Mouse (Mus musculus): ENCODE data around the gene Lypd5. TPM values are rescaled to one million over a fixed set of nuclear protein-coding genes. Genes with fewer than 3 reads are reported as not detected.

Lypd5 gene
- total and polyA plus RNA-seq, 2 experiments = not detected

GRCm38 (mm10) chr7:24363228-24363627, 14.2 kb downstream of the Lypd5 start:
- no peak overlapping the region for H3K4me3 ChIP-seq (ENCODE audit: insufficient read depth, low read depth, low read length)
- WGBS = 29% methylated on average over 7 of the region's 7 CpGs

DNA sequence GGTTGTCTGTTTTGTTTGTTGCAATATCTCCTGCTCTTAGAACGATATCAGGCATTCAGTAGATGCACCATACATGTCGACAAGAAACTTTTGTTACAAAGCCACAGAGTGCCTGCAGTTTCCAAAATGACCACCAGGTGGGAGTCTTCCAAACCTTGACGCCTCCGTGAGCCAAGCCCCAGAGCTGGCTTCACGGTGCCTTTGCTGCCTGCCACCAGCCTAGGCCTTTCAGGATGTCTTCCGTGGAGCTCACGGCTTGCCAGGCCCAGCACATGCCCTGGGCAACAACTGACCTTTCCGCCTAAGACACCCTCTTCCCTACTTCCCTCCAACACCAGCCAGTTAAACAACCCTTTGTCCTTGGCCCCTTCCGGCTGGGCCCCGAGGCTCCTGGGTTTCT, 15.8 kb downstream of the Lypd5 start:
- no peaks in the 10 kb centered on the region for H3K79me2 ChIP-seq (ENCODE audit: control insufficient read depth, insufficient read depth, low read length)
- H3K36me3 ChIP-seq (ENCODE audit: control insufficient read depth, insufficient read depth, low read length) = no peaks in the 10 kb centered on the region
- TF ChIP-seq POLR2A (IDR thresholded peaks at IDR 0.05; ENCODE audit: extremely low read depth, insufficient read depth, low read length) = no peak
- peak; percentile 81 for TF ChIP-seq CTCF (IDR thresholded peaks at IDR 0.05; ENCODE audit: low read depth, low read length)
- H3K4me3 ChIP-seq (ENCODE audit: insufficient read depth, low read depth, low read length) = no peak overlapping the region
- no peaks in the 10 kb centered on the region for H3K4me1 ChIP-seq (ENCODE audit: control insufficient read depth, insufficient read depth, low read length)
- WGBS = 20% methylated on average over 10 of the region's 10 CpGs
- peaks cover 2% of the 10 kb centered on the region; the same call in 1 of the 2 replicates for H3K27me3 ChIP-seq (ENCODE audit: control insufficient read depth, insufficient read depth, low read length)
- peak; percentile 47 for DNase-seq (ENCODE audit: extremely low read depth, low read depth, low spot score)
- no peak overlapping the region for H3K9ac ChIP-seq (ENCODE audit: low read depth, low read length)
- no peak overlapping the region for H3K27ac ChIP-seq (replicated peaks; ENCODE audit: insufficient read depth, low read depth, low read length)

More at GRCm38 (mm10) chr7:24363228-24363627, 14.2 kb downstream of the Lypd5 start:
- no peak overlapping the region for H3K9ac ChIP-seq (ENCODE audit: low read depth, low read length)
- no peaks in the 10 kb centered on the region for H3K36me3 ChIP-seq (ENCODE audit: control insufficient read depth, insufficient read depth, low read length)
- no peak overlapping the region for H3K27ac ChIP-seq (replicated peaks; ENCODE audit: insufficient read depth, low read depth, low read length)
- H3K79me2 ChIP-seq (ENCODE audit: control insufficient read depth, insufficient read depth, low read length) = no peaks in the 10 kb centered on the region
- H3K4me1 ChIP-seq (ENCODE audit: control insufficient read depth, insufficient read depth, low read length) = no peaks in the 10 kb centered on the region
- peaks cover 2% of the 10 kb centered on the region; the same call in 1 of the 2 replicates for H3K27me3 ChIP-seq (ENCODE audit: control insufficient read depth, insufficient read depth, low read length)
- no peak for DNase-seq (ENCODE audit: extremely low read depth, low read depth, low spot score)
- TF ChIP-seq CTCF (IDR thresholded peaks at IDR 0.05; ENCODE audit: low read depth, low read length) (peak; percentile 35), POLR2A (IDR thresholded peaks at IDR 0.05; ENCODE audit: extremely low read depth, insufficient read depth, low read length) (no peak)

DNA sequence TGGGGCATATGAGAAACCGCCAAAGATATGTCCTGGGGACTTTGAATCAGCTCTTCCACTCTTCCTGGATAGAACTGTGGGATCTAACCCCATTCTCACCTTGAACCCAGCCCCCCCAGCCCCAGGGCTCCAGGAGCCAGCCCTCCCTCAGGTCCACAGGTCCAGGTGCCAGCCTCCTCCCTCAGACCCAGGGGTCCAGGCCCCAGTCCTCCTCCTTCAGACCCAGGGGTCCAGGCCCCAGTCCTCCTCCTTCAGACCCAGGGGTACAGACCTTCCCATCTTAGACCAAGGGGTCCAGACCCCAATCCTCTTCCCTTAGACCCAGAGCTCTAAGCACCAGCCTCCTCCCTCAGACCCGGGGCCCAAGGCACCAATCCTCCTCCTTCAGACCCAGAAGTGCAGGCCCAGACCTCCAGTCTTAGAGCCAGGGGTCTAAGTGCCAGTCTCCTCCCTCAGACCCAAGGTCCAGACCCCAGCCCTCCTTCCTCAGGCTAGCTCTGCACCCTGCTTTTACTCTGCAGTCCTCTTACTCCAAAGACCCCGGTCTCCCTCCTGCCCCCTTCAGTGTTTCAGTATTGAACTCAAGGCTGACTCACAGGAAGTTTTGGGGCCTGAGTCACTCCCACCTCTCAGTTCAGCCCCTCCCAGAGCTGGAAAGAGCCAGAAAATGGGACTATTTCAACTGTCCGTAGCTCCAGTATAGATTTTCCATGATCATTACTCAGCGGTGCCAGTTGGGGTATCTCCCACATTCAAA, 16.4 kb downstream of the Lypd5 start:
- no peak overlapping the region for H3K4me3 ChIP-seq (ENCODE audit: insufficient read depth, low read depth, low read length)
- no peaks in the 10 kb centered on the region for H3K4me1 ChIP-seq (ENCODE audit: control insufficient read depth, insufficient read depth, low read length)
- H3K27me3 ChIP-seq (ENCODE audit: control insufficient read depth, insufficient read depth, low read length) = peaks cover 6% of the 10 kb centered on the region; the same call in 1 of the 2 replicates
- 61% methylated on average over 5 of the region's 5 CpGs for WGBS
- H3K9ac ChIP-seq (ENCODE audit: low read depth, low read length) = no peak overlapping the region
- TF ChIP-seq CTCF (IDR thresholded peaks at IDR 0.05; ENCODE audit: low read depth, low read length) (no peak), POLR2A (IDR thresholded peaks at IDR 0.05; ENCODE audit: extremely low read depth, insufficient read depth, low read length) (no peak)
- no peak overlapping the region for H3K27ac ChIP-seq (replicated peaks; ENCODE audit: insufficient read depth, low read depth, low read length)
- no peaks in the 10 kb centered on the region for H3K36me3 ChIP-seq (ENCODE audit: control insufficient read depth, insufficient read depth, low read length)
- H3K79me2 ChIP-seq (ENCODE audit: control insufficient read depth, insufficient read depth, low read length) = no peaks in the 10 kb centered on the region
- no peak for DNase-seq (ENCODE audit: extremely low read depth, low read depth, low spot score)

DNA sequence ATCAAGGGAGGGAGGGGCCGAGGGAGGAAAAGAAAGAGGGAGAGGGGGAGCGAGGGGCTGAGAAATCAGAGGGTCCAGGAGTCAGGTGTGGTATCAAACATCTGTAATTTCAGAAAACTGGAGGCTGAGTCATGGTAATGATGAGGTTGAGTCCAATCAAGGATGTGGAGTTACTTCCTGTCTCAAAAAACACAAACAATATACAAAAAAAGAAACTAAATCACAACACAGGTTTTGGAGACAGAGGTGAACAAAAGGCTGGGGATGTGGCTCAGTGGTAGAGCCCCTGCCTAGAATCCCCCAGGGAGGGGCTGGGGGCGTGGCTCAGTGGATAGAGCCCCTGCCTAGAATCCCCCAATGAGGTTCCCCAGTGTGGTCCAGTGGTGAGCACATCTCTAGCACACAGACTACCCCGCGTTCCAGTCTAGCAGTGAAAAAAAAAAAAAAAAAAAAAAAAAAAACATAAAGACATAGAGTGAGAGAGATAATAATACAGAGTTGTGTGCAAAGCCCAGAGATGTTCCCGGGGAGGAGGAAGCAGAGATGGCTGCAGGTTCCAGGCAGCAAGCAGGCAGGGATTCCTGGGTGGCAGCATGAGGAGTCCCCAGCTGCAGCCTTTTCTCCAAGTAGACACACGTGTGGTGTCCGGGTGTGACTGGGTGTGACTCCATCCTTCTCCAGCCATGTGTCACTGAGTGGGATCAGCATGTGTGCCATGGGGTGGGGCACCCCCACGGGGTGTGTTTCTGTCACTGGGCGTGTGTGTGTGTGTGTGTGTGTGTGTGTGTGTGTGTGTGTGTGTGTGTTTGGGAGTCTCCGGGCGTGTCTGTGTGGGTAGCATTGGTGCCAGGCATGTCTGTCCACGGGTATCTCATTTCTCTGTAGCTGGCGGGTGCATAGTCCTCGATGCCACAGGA, 18.0 kb downstream of the Lypd5 start:
- Histone ChIP-seq H3K9ac (ENCODE audit: low read depth, low read length) (no peak overlapping the region), H3K27ac (replicated peaks; ENCODE audit: insufficient read depth, low read depth, low read length) (no peak overlapping the region), H3K4me1 (ENCODE audit: control insufficient read depth, insufficient read depth, low read length) (no peaks in the 10 kb centered on the region), H3K4me3 (ENCODE audit: insufficient read depth, low read depth, low read length) (no peak overlapping the region), H3K27me3 (ENCODE audit: control insufficient read depth, insufficient read depth, low read length) (0 out of 2 replicates have a peak, but pooled peaks cover 4% of the 10 kb centered on the region), H3K79me2 (ENCODE audit: control insufficient read depth, insufficient read depth, low read length) (no peaks in the 10 kb centered on the region), H3K36me3 (ENCODE audit: control insufficient read depth, insufficient read depth, low read length) (no peaks in the 10 kb centered on the region)
- 67% methylated on average over 15 of the region's 15 CpGs for WGBS
- TF ChIP-seq POLR2A (IDR thresholded peaks at IDR 0.05; ENCODE audit: extremely low read depth, insufficient read depth, low read length) (no peak), CTCF (IDR thresholded peaks at IDR 0.05; ENCODE audit: low read depth, low read length) (no peak)
- no peak for DNase-seq (ENCODE audit: extremely low read depth, low read depth, low spot score)

GRCm38 (mm10) chr7:24368226-24368625, 19.2 kb downstream of the Lypd5 start:
- TF ChIP-seq CTCF (IDR thresholded peaks at IDR 0.05; ENCODE audit: low read depth, low read length) (no peak), POLR2A (IDR thresholded peaks at IDR 0.05; ENCODE audit: extremely low read depth, insufficient read depth, low read length) (no peak)
- 55% methylated on average over 4 of the region's 4 CpGs for WGBS
- no peaks in the 10 kb centered on the region for H3K4me1 ChIP-seq (ENCODE audit: control insufficient read depth, insufficient read depth, low read length)
- DNase-seq (ENCODE audit: extremely low read depth, low read depth, low spot score) = no peak
- 0 out of 2 replicates have a peak, but pooled peaks cover 4% of the 10 kb centered on the region for H3K27me3 ChIP-seq (ENCODE audit: control insufficient read depth, insufficient read depth, low read length)
- H3K4me3 ChIP-seq (ENCODE audit: insufficient read depth, low read depth, low read length) = no peak overlapping the region
- H3K79me2 ChIP-seq (ENCODE audit: control insufficient read depth, insufficient read depth, low read length) = no peaks in the 10 kb centered on the region
- no peaks in the 10 kb centered on the region for H3K36me3 ChIP-seq (ENCODE audit: control insufficient read depth, insufficient read depth, low read length)
- H3K27ac ChIP-seq (replicated peaks; ENCODE audit: insufficient read depth, low read depth, low read length) = no peak overlapping the region
- no peak overlapping the region for H3K9ac ChIP-seq (ENCODE audit: low read depth, low read length)
